Mouse (Mus musculus) limb, embryonic 13.5 days (tissue): ENCODE data around the gene Tm7sf3. TPM values are rescaled to one million over a fixed set of nuclear protein-coding genes. Genes with fewer than 3 reads are reported as not detected.

Source experiments
- ATAC-seq: fragments of 200-750 bp; cut with Nextera tagmentation; 2 replicates; pipeline ENCODE4 v1.8.0; 2017; ENCODE audit warnings: low read depth, moderate number of reproducible peaks, moderate TSS enrichment; ENCODE audit not compliant: low FRiP score
- H3K27ac ChIP-seq: fragments of 300-500 bp; sonication (generic); 2 replicates; pipeline ENCODE4 v1.5.1; 2015; ENCODE audit warnings: inconsistent platforms, mild to moderate bottlenecking, moderate library complexity
- H3K27me3 ChIP-seq: fragments of 300-500 bp; sonication (generic); 2 replicates; pipeline ENCODE4 v1.6.1; 2015; ENCODE audit warnings: mild to moderate bottlenecking, inconsistent platforms
- H3K36me3 ChIP-seq: fragments of 300-500 bp; sonication (generic); 2 replicates; pipeline ENCODE4 v1.6.1; 2015; ENCODE audit warnings: inconsistent platforms, mild to moderate bottlenecking, moderate library complexity
- H3K4me1 ChIP-seq: fragments of 300-500 bp; sonication (generic); 2 replicates; pipeline ENCODE4 v1.6.1; 2015; ENCODE audit warnings: inconsistent platforms
- H3K4me2 ChIP-seq: fragments of 300-500 bp; sonication (generic); replicated peaks from 2 replicates; pipeline ENCODE4 v1.6.1; 2015; ENCODE audit warnings: inconsistent platforms, mild to moderate bottlenecking, moderate library complexity
- H3K4me3 ChIP-seq: fragments of 300-500 bp; sonication (generic); 2 replicates; pipeline ENCODE4 v1.5.1; 2015; ENCODE audit warnings: moderate library complexity, mild to moderate bottlenecking, inconsistent platforms
- H3K9ac ChIP-seq: fragments of 300-500 bp; sonication (generic); 2 replicates; pipeline ENCODE4 v1.6.1; 2015; ENCODE audit warnings: mild to moderate bottlenecking, inconsistent platforms
- H3K9me3 ChIP-seq: fragments of 300-500 bp; sonication (generic); 2 replicates; pipeline ENCODE4 v1.6.1; 2016; ENCODE audit warnings: inconsistent platforms
- WGBS: fragments of 180-500 bp; shearing (Covaris S2); methylation state at CpG from one replicate; pipeline ENCODE4 v1.1.7; 2015; 5-methylcytosine and 5-hydroxymethylcytosine counted together
- polyA plus RNA-seq: library from polyadenylated mRNA; unstranded; fragments of >200 nt; fragmentation: Nextera tagmentation; extraction: Ambion mirVana; gene quantifications from 2 replicates; pipeline ENCODE4 v1.2.1, GENCODE M21; 2015

Tm7sf3 gene
- 38.3 and 39.2 TPM in 2 replicates for polyA plus RNA-seq

DNA sequence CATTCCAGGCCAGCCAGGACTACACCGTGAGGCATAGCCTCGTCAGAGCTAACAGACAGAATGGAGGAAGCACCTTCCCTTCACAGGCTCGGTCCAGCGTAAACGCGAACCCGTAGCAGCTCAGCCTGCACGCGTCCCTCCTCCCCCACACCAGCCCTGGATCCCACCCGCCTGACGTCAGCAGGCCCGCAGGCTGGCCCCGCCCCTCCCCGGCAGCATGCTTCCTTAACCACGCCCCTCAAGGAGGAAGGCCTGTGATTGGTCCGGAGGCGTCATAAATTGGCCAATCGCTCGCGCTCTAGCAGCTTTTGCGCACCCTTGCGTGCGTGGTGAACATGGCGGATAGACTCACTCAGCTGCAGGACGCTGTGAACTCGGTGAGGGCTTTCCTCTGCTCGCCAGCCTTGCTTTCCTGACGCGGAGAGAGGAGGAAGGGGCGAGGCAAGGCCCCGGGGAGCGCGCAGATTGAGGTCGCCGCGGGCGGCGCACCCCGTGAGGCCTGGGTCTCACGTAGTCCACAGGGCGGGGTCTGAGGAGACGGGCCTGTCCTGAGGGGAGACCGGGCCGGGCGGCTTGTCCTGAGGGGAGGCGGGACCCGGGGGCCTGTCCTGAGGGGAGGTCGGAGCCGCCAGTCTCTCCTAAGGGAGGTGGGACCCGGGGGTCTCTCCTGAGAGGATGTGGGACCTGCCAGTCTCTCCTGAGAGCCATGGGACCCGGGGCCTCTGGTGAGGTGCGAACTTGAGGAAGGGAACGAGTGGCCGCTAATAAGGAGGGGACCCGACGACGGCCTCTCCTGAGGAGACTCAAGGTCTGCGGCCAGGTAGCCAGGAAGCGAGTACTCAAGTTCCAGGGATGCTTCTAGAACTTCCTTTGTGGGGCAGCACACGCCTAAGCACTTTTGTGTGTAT, at the start of gene Tm7sf3, which contains the start of gene Med21:
TSS of gene Tm7sf3 (minus strand) at position 549 of the 908 bp plus-strand sequence.
TSS of gene Med21 (plus strand) at position 272 of the 908 bp plus-strand sequence.
- Histone ChIP-seq H3K4me2 (peak within 1 kb of the TSS; percentile 82), H3K36me3 (no peaks in the 10 kb centered on the region), H3K4me3 (peak within 1 kb of the TSS; percentile 75), H3K27ac (peak within 1 kb of the TSS; percentile 78), H3K9me3 (no peaks in the 10 kb centered on the region), H3K9ac (peak within 1 kb of the TSS; percentile 92), H3K4me1 (peaks cover 9% of the 10 kb centered on the region), H3K27me3 (no peaks in the 10 kb centered on the region)
- ATAC-seq: peak; percentile 97
- under 1% methylated on average over 60 of the region's 60 CpGs for WGBS

DNA sequence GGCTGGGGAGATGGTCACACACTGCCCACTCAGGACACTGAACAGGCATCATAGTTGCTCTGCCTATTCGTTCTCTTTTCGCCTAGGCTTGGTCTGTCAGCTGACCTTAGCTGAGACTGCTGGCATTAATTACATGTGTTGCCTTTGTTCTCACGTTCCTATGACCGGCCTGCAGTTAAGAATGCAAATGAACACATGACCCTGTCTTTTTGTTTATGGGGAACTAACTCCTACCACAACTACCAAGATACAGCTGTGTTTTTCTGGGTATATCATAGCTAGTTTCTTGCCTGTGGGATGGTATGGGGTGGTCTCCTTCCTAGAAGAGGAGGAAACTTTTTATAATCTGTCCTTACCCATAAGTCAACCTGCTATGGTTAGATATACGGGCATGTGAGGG, 46.2 kb upstream of the Tm7sf3 start:
- H3K4me1 ChIP-seq: no peaks in the 10 kb centered on the region
- no peaks in the 10 kb centered on the region for H3K9me3 ChIP-seq
- no peak for ATAC-seq
- no peak overlapping the region for H3K4me2 ChIP-seq
- 66% methylated on average over 5 of the region's 5 CpGs for WGBS
- no peaks in the 10 kb centered on the region for H3K27me3 ChIP-seq
- H3K36me3 ChIP-seq: no peaks in the 10 kb centered on the region
- H3K9ac ChIP-seq: no peak overlapping the region
- no peak overlapping the region for H3K27ac ChIP-seq
- no peak overlapping the region for H3K4me3 ChIP-seq

DNA sequence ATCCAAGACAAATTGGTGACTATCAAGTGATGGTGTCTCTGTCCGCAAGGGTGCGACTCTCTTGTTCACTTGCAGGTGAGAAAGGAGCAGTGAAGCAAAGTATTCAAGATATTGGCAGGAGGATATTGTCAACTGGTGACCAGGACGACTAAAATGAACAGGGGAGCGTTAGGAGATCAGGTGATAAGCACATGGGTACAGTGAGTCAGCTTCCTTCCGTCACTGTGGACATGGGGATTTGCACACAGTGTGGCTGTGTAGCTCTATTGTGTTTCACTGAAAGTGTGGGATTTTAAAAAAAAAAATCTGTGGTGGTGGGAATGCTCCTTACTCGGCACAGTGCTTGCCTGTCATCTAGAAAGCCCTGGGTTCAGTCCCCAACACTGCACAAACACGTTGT, 45.4 kb upstream of the Tm7sf3 start:
- 87% methylated on average over 7 of the region's 7 CpGs for WGBS
- no peaks in the 10 kb centered on the region for H3K36me3 ChIP-seq
- H3K4me2 ChIP-seq: no peak overlapping the region
- no peak overlapping the region for H3K9ac ChIP-seq
- no peaks in the 10 kb centered on the region for H3K27me3 ChIP-seq
- no peak for ATAC-seq
- H3K27ac ChIP-seq: no peak overlapping the region
- H3K9me3 ChIP-seq: no peaks in the 10 kb centered on the region
- H3K4me1 ChIP-seq: no peaks in the 10 kb centered on the region
- H3K4me3 ChIP-seq: no peak overlapping the region

DNA sequence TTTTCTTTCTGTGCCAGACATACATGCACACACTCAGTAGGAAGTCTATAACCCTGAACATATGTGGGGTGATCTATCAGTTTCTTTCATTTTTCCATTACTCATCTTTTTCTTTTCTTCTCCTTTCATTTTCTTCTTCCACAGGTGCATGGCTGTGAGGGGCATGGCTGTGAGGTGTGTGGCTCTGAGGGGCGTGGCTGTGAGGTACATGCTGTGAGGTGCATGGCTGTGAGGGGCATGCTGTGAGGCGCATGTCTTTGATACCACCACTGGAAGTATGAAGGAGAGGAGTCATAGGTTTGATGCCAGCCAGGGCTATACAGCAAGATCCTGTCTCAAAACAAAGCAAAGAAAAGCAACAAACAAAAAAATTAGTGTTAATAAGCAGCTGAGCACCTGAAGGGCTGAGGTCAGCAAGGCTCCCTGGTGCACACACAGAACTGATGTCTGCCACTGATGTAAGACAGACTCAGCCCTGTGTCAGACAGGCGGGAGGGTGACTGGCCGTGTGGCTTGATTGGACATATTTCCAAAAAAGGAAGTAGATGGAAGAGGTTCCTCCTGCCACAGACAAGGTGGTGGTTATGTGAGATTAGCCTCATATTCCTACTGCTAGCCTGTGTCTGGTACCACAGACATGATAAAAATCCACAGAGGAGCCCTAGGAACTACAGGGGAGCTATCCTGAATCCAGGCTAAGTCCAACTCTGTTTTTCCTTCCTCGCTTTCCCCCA, 44.0 kb upstream of the Tm7sf3 start:
- Histone ChIP-seq H3K4me2 (no peak overlapping the region), H3K4me1 (no peaks in the 10 kb centered on the region), H3K27me3 (no peaks in the 10 kb centered on the region), H3K9me3 (no peaks in the 10 kb centered on the region), H3K9ac (no peak overlapping the region), H3K36me3 (no peaks in the 10 kb centered on the region), H3K27ac (no peak overlapping the region), H3K4me3 (no peak overlapping the region)
- no peak for ATAC-seq
- 72% methylated on average over 5 of the region's 5 CpGs for WGBS

DNA sequence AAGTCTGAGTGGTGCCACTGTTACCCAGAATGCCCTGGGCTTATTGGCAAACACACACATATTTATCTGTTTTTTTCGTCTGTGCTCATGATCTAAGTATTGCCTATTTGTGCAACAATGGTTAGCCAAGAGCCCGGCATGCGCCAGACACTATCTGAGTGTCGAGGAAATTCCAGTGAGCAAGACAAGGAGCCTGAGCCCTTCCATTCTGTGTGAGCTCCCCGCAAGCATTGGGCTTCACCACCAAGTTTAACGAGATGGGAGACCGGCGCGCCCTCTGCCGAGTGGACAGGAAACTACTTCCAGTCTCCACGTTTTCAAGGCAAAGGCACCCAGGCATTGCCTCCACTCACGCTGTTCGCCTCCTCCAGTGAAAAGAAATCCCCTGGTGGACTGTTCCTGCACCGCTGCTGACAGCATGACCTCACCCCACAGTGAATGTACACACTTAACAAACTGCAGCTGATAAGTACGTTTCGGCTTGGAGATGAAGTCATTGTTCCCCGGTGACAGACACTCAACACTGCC, 43.2 kb upstream of the Tm7sf3 start:
- no peak for ATAC-seq

DNA sequence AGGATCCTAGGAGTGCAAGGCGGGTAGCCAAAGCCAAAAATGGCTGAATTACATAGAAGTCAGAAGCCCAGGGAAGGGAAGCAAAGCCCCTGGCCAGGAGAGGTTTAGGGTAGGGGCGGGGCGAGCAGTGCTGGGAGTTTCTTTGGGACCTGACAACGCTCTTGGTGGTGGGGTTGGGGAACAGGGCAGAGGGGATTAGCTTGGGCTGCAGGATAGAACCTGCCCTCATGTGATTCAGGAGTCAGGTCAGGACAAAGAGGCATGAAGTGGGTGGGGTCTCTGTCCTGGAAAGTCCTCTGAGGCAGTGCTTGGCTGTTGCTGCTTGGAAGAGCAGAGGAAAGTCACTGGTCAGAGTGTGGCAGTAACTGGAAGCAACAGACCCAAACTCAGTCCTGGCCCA, 41.3 kb upstream of the Tm7sf3 start:
- ATAC-seq: no peak
- no peak overlapping the region for H3K9ac ChIP-seq
- H3K9me3 ChIP-seq: peaks cover 4% of the 10 kb centered on the region; the same call in 1 of the 2 replicates
- no peaks in the 10 kb centered on the region for H3K36me3 ChIP-seq
- H3K27me3 ChIP-seq: no peaks in the 10 kb centered on the region
- no peaks in the 10 kb centered on the region for H3K4me1 ChIP-seq
- no peak overlapping the region for H3K4me3 ChIP-seq
- no peak overlapping the region for H3K4me2 ChIP-seq
- 83% methylated on average over 4 of the region's 4 CpGs for WGBS
- no peak overlapping the region for H3K27ac ChIP-seq

More for the DNA sequence above, 43.2 kb upstream of the Tm7sf3 start:
- Histone ChIP-seq H3K9me3 (no peaks in the 10 kb centered on the region; the same call in 1 of the 2 replicates), H3K9ac (no peak overlapping the region), H3K36me3 (no peaks in the 10 kb centered on the region), H3K4me1 (no peaks in the 10 kb centered on the region), H3K27ac (no peak overlapping the region), H3K4me3 (no peak overlapping the region), H3K4me2 (no peak overlapping the region), H3K27me3 (no peaks in the 10 kb centered on the region)
- WGBS: 82% methylated on average over 17 of the region's 17 CpGs

DNA sequence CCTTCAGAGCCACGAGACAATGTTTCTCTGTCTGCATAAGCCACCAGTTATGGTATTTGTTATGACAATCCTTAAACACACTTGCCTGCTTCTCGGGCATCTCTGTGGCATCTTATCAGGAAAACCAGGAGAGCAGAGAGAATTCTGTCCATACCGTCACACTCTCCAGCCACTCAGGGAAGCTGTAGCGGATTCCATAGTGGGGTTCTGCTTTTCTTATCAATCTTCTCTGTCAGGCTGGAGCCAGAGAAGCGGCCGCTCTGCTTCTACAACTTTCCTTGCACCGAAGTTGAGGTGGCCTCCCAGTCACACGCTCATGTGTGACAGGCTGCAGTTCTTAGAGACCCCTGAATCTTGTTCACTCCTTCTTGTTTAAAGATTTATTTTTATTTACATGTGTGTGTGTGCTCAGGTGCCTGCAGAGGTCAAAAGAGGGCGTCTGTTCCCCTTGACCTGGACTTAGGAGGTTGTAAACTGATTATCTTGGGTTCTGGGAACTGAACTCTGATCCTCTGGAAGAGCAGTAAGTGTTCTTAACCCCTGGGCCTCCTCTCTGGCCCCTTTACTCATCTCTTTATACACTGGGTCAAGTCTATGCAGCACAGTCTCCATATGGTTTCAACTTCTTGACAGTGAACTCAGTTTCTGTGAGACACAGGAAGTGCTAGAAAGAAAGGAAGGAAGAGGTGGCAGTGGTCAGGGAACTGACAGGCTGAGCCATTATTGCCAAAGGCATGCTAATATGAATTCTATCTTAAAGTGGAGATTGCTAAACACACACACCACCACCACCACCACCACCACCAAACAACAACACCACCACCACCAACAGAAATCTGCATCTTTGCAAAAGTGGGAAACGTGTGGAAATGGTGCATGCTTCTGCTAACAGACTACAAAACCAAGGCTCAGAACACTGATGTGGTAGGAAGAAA, 35.8 kb upstream of the Tm7sf3 start:
- no peaks in the 10 kb centered on the region for H3K27me3 ChIP-seq
- H3K9me3 ChIP-seq: peaks cover 4% of the 10 kb centered on the region; the same call in 1 of the 2 replicates
- H3K4me1 ChIP-seq: no peaks in the 10 kb centered on the region
- no peak for ATAC-seq
- no peak overlapping the region for H3K27ac ChIP-seq
- no peak overlapping the region for H3K4me3 ChIP-seq
- 63% methylated on average over 10 of the region's 10 CpGs for WGBS
- H3K4me2 ChIP-seq: no peak overlapping the region
- no peaks in the 10 kb centered on the region for H3K36me3 ChIP-seq
- H3K9ac ChIP-seq: no peak overlapping the region

DNA sequence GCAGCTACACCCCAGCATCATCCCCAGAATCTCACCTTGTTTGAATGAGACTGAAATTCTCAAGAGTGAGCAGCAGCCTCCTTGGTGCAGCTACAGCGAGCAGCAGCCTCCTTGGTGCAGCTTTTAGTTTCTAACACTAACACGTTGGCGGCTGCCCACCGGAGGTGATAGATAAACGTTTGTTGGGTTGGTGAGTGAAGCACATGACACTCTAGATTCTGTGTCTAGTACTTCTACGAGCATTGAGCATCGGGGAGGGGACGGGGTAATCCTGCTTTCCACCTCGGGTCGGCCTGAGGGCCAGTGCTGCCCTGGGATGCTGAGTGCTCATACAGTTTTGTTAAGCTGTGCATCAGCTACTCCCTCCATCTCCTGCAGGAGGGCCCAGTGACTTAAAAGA, 34.3 kb upstream of the Tm7sf3 start:
- Histone ChIP-seq H3K36me3 (no peaks in the 10 kb centered on the region), H3K4me3 (no peak overlapping the region), H3K27me3 (no peaks in the 10 kb centered on the region), H3K9ac (no peak overlapping the region), H3K27ac (no peak overlapping the region), H3K4me1 (no peaks in the 10 kb centered on the region), H3K4me2 (no peak overlapping the region), H3K9me3 (peaks cover 4% of the 10 kb centered on the region; the same call in 1 of the 2 replicates)
- WGBS: 81% methylated on average over 10 of the region's 10 CpGs
- no peak for ATAC-seq

DNA sequence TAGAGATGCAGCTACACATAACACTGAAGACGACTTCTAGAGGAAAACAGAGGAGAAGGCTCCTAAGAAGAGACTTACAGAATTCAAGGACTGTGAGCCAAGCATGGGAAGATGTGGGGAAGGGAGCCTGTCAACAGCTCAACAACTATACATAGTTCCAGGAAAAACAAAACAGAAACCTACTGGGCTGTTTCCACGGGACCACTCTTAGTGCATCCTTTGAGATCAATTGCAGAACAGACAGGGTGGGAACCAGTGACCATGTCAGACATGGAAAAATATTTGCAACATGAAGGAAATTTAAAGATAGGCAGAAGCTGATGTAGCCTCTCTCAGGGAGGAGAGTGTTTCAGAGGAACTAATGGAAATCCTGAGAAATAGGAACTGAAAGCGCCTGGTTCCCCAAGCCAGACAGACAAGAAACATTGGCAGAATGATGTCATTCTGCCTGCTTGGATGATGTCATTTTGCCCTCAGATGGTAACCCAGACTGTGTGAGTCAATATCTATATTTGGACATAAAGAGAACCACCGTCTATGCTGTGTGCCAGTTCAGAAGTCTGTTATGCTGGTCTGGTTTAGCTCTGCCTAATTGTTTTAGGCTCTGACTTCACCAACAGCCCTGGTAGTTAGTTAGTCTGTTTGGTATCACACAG, 32.4 kb upstream of the Tm7sf3 start:
- Histone ChIP-seq H3K9ac (no peak overlapping the region), H3K4me3 (no peak overlapping the region), H3K4me1 (no peaks in the 10 kb centered on the region), H3K36me3 (no peaks in the 10 kb centered on the region), H3K9me3 (0 out of 2 replicates have a peak, but pooled peaks cover 10% of the 10 kb centered on the region), H3K27ac (peak overlapping the region; percentile 23; the same call in 1 of the 2 replicates), H3K27me3 (no peaks in the 10 kb centered on the region), H3K4me2 (no peak overlapping the region)
- ATAC-seq: 0 out of 2 replicates have a peak, but pooled peaks have one; percentile 51
- WGBS: 74% methylated on average over 4 of the region's 4 CpGs

DNA sequence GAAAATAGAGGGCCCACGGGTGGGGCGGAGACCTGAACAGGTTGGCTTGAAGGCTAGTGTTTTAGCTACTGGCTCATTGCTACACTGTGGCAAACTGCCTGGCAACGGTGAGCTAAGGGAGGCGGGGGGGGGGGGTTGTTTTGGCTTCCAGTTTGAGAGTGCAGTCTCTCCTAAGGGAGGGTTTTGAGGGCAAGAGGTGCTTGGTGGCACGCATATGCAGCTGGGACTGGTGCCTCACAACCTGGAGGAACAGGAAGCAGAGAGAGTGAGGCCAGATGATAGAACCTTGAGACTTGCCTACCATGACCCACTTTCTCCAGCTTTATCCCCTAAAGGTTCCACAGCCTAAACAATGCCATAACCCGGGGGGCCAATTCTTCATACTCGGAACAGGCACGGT, 31.8 kb upstream of the Tm7sf3 start:
- 82% methylated on average over 8 of the region's 8 CpGs for WGBS
- 0 out of 2 replicates have a peak, but pooled peaks cover 7% of the 10 kb centered on the region for H3K9me3 ChIP-seq
- H3K27me3 ChIP-seq: no peaks in the 10 kb centered on the region
- no peak overlapping the region for H3K4me3 ChIP-seq
- no peaks in the 10 kb centered on the region for H3K4me1 ChIP-seq
- H3K4me2 ChIP-seq: no peak overlapping the region
- no peak for ATAC-seq
- peak overlapping the region; percentile 23; the same call in 1 of the 2 replicates for H3K27ac ChIP-seq
- H3K9ac ChIP-seq: no peak overlapping the region
- no peaks in the 10 kb centered on the region for H3K36me3 ChIP-seq

DNA sequence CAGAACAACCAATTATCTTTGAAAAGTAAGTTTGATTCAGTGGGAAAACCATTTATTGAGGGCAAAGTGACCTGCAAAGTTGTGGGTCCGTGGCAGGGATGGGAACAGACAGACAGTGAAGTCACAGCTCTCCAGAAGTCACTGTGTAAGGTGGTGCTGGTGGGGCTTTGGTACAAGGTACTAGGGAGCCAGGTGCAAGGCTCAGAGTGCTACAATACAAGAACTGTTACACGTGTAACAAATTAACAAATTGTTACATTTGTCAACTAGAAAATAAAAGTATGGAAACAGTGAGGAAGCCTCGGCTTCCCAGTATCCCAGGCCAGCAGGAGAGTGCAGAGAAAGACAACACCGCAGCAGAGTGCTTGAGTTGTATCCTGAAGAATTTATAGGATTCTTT, 31.1 kb upstream of the Tm7sf3 start:
- no peak for ATAC-seq
- Histone ChIP-seq H3K27ac (no peak overlapping the region), H3K4me2 (no peak overlapping the region), H3K4me3 (no peak overlapping the region), H3K4me1 (no peaks in the 10 kb centered on the region), H3K9me3 (0 out of 2 replicates have a peak, but pooled peaks cover 7% of the 10 kb centered on the region), H3K36me3 (no peaks in the 10 kb centered on the region), H3K27me3 (no peaks in the 10 kb centered on the region), H3K9ac (no peak overlapping the region)
- 77% methylated on average over 4 of the region's 4 CpGs for WGBS
